Mouse (Mus musculus) Patski (cell line): ENCODE measurements at regions not wholly inside any gene's neighbourhood (a gene's known extent, or its start where the extent isn't known, plus 50 kb on each side); places are given as distances from the start of the nearest gene placed in this dataset.
"Not testable (repeated sequence)": the region's sequence is repeated elsewhere in the genome, so short reads cannot be mapped to it uniquely, and the experiment has no call there.

ENCODE experiments used
- ATAC-seq: fragments of 100-300 bp; one replicate; pipeline ENCODE4 v1.8.0; 2021
- CTCF ChIA-PET: fragments of 350-600 bp; sonication (Branson Sonifier 250); formaldehyde crosslinking; loops from one replicate; lab custom pipeline; 2022; ENCODE audit warnings: inconsistent platforms; lab: Charles Lee
- POLR2A ChIA-PET: fragments of 350-600 bp; sonication (Branson Sonifier 250); formaldehyde crosslinking; loops from one replicate; lab custom pipeline; 2022; ENCODE audit warnings: antibody characterized with exemption, inconsistent platforms; lab: Charles Lee
- DNase-seq: peaks from one replicate; pipeline ENCODE4 v3.0.0-alpha.2; 2011; ENCODE audit warnings: low read depth, low spot score
- H3K27me3 ChIP-seq: fragments of 371-371 bp; one replicate; pipeline ENCODE4 v1.5.1; 2021
- CTCF ChIP-seq: fragments of 100-300 bp; IDR thresholded peaks from one replicate; pipeline ENCODE4 v1.5.1; 2021
- in situ Hi-C: fragments of 300-500 bp; cut with MboI; formaldehyde crosslinking; loops from 3 replicates; pipeline ENCODE4 v1.11.1; 2018; ENCODE audit warnings: low pct_unique_long_range_greater_than_20kb, mixed read lengths

DNA sequence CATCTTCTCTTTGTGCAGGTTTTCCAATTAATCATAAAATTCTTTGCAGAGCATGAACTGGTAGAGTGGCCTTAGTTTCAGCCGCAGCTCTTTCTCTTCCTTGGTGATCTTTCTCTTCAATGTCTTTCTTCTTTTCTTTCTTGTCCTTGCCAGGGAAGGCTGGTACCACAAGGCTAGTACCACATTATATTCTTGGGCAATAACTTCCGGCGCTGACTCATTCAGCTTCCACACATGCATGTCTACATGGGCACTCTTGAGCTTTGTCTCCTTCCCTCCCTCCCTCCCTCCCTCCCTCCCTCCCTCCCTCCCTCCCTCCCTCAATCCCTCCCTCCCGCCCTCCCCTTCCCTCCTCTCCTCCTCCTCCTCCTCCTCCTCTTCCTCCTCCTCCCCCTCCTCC lies 98.1 kb upstream of the Pwp1 start:
- POLR2A ChIA-PET = interaction anchor here (1.3 kb wide), 1 partner anchor 52 kb away, joined by 3 read pairs; no protein-coding TSS in a partner anchor
- CTCF ChIA-PET = not testable (repeated sequence)

DNA sequence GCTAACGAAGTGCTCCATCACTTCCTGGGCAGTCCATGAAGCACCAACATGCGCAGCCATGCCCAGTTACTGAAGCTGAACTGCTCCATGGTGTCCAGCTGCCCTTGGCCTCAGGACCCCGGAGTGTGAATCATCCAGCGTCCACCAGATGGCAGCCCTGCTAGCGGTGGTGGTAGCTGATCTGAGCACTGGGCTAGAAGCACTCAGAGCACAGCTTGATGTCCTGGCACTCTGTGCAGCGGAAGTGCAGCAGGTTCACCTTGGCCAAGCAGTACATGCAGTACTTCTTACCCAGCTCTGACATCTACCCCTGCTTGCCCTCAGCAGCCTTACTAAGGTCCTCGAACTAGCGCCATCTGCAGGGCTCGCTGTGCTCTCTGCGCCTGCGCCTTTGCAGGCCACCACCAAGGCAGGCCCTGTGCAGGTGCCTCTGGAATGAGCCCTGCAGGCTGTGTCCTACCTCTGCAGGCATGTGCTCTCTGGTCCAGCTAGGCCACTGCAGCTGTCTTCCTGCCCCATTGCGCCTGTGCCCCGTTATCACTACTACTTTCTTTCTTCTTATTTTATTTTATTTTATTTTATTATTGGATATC lies 97.4 kb upstream of the Pwp1 start:
- in situ Hi-C loops, H3K27me3 ChIP-seq, DNase-seq, CTCF ChIA-PET, POLR2A ChIA-PET: not testable (repeated sequence)
- peak; percentile 32 for TF ChIP-seq CTCF
- peak; percentile 73 for ATAC-seq

More for the DNA sequence above, 98.1 kb upstream of the Pwp1 start:
- H3K27me3 ChIP-seq, in situ Hi-C loops, DNase-seq, ATAC-seq: not testable (repeated sequence)

DNA sequence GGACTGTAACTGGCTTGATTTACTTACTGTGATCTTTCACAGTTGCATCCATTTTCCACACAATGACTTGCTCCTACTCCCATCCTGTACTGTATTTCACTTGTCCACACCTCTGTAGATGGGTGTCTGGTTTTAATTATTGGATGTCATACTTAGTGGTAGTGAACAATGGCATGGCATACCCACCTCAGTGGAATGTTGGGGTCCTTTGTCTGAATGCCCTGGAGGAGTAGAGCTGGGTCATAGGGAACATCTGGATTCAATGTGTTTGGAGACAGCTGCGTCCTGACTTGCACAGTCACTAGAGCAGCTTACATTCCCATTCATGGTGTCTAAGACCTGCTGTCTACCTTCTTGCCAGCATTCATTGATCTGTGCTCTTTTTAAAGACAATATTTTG lies 91.5 kb upstream of the Pwp1 start:
- in situ Hi-C loops = no loop called here
- TF ChIP-seq CTCF = no peak
- ATAC-seq (no peak), DNase-seq (no peak)
- no peaks in the 10 kb centered on the region for H3K27me3 ChIP-seq
- POLR2A ChIA-PET = no interaction called here
- CTCF ChIA-PET = no interaction called here

DNA sequence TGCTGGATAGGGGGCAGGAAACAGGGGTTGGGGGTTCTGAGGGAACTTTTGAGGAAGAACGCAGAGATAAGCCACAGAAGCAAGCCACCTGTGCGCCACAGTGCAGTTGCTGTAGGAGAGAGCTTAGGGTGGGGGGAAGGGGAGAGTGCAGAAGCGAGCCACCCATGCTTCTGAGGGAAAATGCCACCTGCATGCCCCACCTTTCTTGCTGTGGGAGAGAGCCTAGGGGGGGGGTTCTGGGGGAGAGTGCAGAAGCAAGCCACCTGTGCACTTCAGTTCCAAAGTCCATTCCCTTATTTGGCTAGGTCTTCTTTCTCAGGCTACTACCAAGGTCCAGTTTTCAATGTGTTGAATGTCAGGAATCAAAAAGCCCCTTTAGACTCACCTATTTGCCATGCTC lies 90.3 kb upstream of the Pwp1 start:
- TF ChIP-seq CTCF = no peak
- no peaks in the 10 kb centered on the region for H3K27me3 ChIP-seq
- in situ Hi-C loops = no loop called here
- DNase-seq (no peak), ATAC-seq (no peak)
- CTCF ChIA-PET = no interaction called here
- POLR2A ChIA-PET = no interaction called here

DNA sequence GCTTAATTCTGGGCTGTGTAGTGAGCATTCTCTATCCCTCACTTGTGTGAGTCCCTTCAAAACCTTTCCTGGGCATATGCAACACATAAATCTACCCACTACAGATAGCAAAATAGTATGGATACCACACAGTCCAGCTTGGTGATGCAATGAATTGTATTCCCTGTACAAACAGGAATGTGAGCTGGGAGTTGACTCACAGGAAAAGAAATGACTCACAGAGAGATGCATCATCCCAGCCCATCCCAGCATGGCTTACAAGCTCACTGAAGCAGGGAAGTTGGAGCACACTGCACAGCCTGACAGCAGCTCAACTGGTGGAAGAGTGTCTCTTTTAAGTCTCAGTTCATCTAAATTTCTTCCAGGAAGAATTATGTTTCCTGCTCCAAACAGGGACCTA lies 89.7 kb upstream of the Pwp1 start:
- DNase-seq (peak; percentile 10), ATAC-seq (peak; percentile 99)
- POLR2A ChIA-PET, in situ Hi-C loops, H3K27me3 ChIP-seq, CTCF ChIA-PET: not testable (repeated sequence)

DNA sequence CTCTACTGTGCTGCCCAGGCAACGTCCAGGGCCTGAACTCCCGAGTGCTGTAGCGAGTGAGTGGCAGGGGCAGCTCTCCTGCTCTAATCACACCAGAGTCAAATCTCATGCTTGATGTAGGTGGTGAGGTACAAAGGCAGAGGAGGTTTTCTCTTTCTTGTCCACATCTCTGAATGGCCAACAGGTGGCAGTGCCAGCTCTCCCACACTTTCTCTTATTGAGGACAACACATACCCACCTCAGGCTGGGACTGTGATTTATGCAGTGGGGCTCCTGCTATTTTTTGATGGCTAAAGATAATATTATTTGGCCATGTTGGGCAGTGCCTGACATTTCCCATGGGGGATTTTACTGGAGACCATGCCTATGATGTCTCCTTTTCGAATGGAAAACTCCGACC lies 87.3 kb upstream of the Pwp1 start:
- DNase-seq (no peak), ATAC-seq (no peak)
- peak; percentile 45 for TF ChIP-seq CTCF
- ChIA-PET POLR2A (no interaction called here), CTCF (interaction anchor here (1.0 kb wide), 1 partner anchor 508 kb away, joined by 3 read pairs; no protein-coding TSS in a partner anchor)
- H3K27me3 ChIP-seq = no peaks in the 10 kb centered on the region
- in situ Hi-C loops = no loop called here

DNA sequence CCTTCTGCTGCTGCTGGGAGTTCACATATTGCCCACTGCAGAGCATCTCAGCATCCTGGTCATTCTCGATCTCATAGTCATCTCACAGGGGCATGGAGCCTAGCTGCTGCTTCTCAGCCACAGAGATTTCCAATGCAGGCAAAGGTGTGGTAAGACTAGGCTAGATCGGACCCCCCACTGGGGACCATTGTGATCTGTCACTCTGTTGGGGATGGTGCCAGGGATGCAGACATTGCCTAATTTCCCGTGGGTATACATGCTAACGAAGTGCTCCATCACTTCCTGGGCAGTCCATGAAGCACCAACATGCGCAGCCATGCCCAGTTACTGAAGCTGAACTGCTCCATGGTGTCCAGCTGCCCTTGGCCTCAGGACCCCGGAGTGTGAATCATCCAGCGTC lies 83.9 kb upstream of the Pwp1 start:
- H3K27me3 ChIP-seq, in situ Hi-C loops, DNase-seq, ATAC-seq, POLR2A ChIA-PET, CTCF ChIA-PET: not testable (repeated sequence)

DNA sequence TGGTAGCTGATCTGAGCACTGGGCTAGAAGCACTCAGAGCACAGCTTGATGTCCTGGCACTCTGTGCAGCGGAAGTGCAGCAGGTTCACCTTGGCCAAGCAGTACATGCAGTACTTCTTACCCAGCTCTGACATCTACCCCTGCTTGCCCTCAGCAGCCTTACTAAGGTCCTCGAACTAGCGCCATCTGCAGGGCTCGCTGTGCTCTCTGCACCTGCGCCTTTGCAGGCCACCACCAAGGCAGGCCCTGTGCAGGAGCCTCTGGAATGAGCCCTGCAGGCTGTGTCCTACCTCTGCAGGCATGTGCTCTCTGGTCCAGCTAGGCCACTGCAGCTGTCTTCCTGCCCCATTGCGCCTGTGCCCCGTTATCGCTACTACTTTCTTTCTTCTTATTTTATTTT lies 83.5 kb upstream of the Pwp1 start:
- CTCF ChIA-PET, DNase-seq, POLR2A ChIA-PET, in situ Hi-C loops, H3K27me3 ChIP-seq: not testable (repeated sequence)
- peak; percentile 9 for TF ChIP-seq CTCF
- ATAC-seq = peak; percentile 26

DNA sequence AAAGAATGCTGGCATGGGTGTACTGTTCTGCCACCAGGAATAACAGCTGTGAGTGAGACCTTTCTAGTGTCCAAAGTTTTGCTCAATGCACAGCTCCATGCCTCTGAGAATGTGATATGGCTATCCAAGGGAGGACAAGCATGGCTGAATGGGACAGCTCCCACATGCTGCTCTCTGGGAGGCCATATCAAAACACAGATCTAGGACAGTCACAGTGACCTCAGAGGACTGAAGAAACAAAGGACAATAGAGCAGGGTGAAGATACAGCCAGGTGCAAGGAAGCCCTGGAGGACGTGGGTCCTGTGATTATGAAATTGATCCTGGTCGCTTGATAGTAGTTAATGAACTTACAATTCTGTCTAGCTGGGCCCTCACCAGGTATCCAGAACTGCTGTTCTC lies 79.7 kb upstream of the Pwp1 start:
- in situ Hi-C loops, POLR2A ChIA-PET, CTCF ChIA-PET, ATAC-seq, DNase-seq, H3K27me3 ChIP-seq: not testable (repeated sequence)

DNA sequence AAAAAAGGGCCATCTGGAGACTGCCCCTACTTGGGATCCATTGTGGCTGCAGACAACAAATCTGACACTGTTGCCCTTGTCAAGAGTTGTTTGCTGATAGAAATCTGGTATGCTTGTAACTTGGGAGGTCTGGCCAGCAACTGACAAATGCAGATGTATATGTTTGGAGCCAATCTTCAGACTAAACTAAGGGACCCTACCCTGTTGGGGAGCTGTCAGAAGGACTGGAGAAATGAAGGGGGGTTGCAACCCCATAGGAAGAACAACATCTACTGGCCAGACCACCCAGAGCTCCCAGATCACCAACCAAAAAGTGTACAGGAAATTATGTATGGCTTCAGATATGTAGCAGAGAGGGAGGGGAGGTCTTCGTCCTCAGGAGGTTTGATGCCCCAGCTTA lies 54.3 kb upstream of the Pwp1 start:
- no peak for DNase-seq
- ATAC-seq = no peak
- in situ Hi-C loops = no loop called here
- no peak for TF ChIP-seq CTCF
- ChIA-PET POLR2A (no interaction called here), CTCF (no interaction called here)
- H3K27me3 ChIP-seq = no peaks in the 10 kb centered on the region
